Mouse (Mus musculus) heart, adult 2 months (tissue): ENCODE results near the gene Ctdspl.

Experiments used
- CTCF ChIP-seq: fragments of 200-600 bp; IDR thresholded peaks from 2 replicates; pipeline ENCODE4 v1.8.1; 2022; ENCODE audit warnings: antibody characterized with exemption, mild to moderate bottlenecking, moderate library complexity
- EP300 ChIP-seq: fragments of 200-500 bp; IDR thresholded peaks from 2 replicates; pipeline ENCODE4 v1.6.1; 2011; ENCODE audit warnings: low read depth, low read length, control low read depth; ENCODE audit not compliant: insufficient read depth

DNA sequence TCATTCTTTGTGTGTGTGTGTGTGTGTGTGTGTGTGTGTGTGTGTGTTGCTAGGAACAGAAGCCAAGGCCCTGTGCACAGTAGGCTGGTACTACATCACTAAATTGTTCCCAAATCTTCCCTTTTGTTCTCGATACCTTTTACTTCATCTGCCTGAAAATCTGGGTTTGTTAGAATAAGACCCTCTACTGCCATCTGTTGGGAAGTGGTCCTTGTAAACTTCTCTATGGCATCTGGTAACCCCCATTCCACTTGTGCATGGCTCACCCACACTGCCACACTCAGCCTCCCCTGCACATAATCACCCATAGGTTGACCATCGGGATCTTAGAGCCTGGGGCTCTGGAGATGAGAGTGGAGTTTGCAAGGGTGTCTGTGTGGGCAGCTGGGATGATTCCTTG lies 31.2 kb upstream of the Ctdspl start:
- TF ChIP-seq CTCF (peak; percentile 25; the same call in 1 of the 2 replicates), EP300 (no peak)
